Comparison of ENCODE assay signal across 13 mouse cellular contexts in genomic region chr11:44977921-44978397, GRCm38 (mm10).
DNase-seq lines count a peak whose midpoint lies in the region; ATAC-seq and TF ChIP-seq lines count a peak whose summit lies in the region.
"Had no signal": no experiment of that assay in that cellular context is flagged by ENCODE, and none has a peak within 500 bp of the region (broad histone marks: within the 10 kb centered on the region; RNA-seq: fewer than 3 reads in every experiment).

No protein-coding gene starts in this region.

- no peak overlapping the region for H3K27ac ChIP-seq in left cerebral cortex, adult 2 months
- H3K27ac ChIP-seq: liver, embryonic 15.5 days had no signal

- DNase-seq in left cerebral cortex, adult 11 months (ENCODE audit: low spot score): peak; percentile 15
- no peak for DNase-seq in left cerebral cortex, adult 2 months (ENCODE audit: extremely low spot score in 1 of 2, low spot score in 2 of 2)
- peak; percentile 13 to 47 for DNase-seq in frontal cortex, postnatal 36 days (ENCODE audit: low spot score in 2 of 2)
- DNase-seq in left cerebral cortex, postnatal 25 days (ENCODE audit: low spot score in 2 of 2): peak; percentile 50 to 70
- peak; percentile 10 for DNase-seq in right cerebral cortex, postnatal 14 days
- DNase-seq in adipocyte (ENCODE audit: low spot score): no peak
- no peak for DNase-seq in heart, postnatal 14 days
- DNase-seq: cerebellum, postnatal 14 days; gastrocnemius, postnatal 14 days; kidney, adult 18-20 months had no signal

- intact Hi-C loops in left cerebral cortex, adult 2 months (cut with DNase I): no loop called here
- intact Hi-C loops in left cerebral cortex, postnatal 25 days (cut with DNase I): no loop called here
- intact Hi-C loops in heart, postnatal 14 days (cut with DNase I): no loop called here

- no peak overlapping the region for H3K4me3 ChIP-seq in left cerebral cortex, adult 2 months
- H3K4me3 ChIP-seq: liver, embryonic 15.5 days had no signal

- no peak for TF ChIP-seq CTCF in left cerebral cortex, adult 2 months (IDR thresholded peaks at IDR 0.05)

- ATAC-seq in granulocyte monocyte progenitor cell, adult 5-6 weeks (replicated peaks; ENCODE audit: poor library complexity, severe bottlenecking): no peak
- ATAC-seq: activated CD4-positive, CD25-positive, alpha-beta regulatory T cell, adult 4 months had no signal

Comparison
In these comparisons a context has a peak if more than half of its experiments do, and no peak if none do; other contexts are left out.
1. DNase-seq: peak in left cerebral cortex, adult 11 months (single experiment), frontal cortex, postnatal 36 days (2 of 2), left cerebral cortex, postnatal 25 days (2 of 2) and right cerebral cortex, postnatal 14 days (single experiment); none in left cerebral cortex, adult 2 months (0 of 2), adipocyte (single experiment) and heart, postnatal 14 days (0 of 2).